Comparison of ENCODE assay signal across 8 mouse cellular contexts in genomic region chr6:90716066-90716704, GRCm38 (mm10).
A peak's percentile ranks its signal among the peaks of the same experiment; 100 is the strongest.
DNase-seq lines count a peak whose midpoint lies in the region.

No protein-coding gene starts in this region.

- peak; percentile 61 to 71 for DNase-seq in right cerebral cortex, postnatal 10 days (ENCODE audit: low spot score in 2 of 2)
- DNase-seq in right cerebral cortex, adult 18-20 months = no peak
- peak; percentile 90 for DNase-seq in embryo, embryonic 9.5 days (ENCODE audit: extremely low spot score)
- DNase-seq in heart, adult 8-10 months (ENCODE audit: low spot score) = peak; percentile 82
- peak; percentile 86 to 90 for DNase-seq in kidney, adult 8-10 months
- DNase-seq in lung, postnatal 10 days = peak; percentile 91
- DNase-seq in ovary, postnatal 36 days (ENCODE audit: low spot score) = peak; percentile 88
- DNase-seq in urinary bladder, postnatal 10 days (ENCODE audit: low spot score) = peak; percentile 52
